Mouse (Mus musculus) C2C12 (cell line): Measurements from ENCODE around the gene Lamc2. TPM values are rescaled to one million over a fixed set of nuclear protein-coding genes. Genes with fewer than 3 reads are reported as not detected.

Experiments used
- H3K27me3 ChIP-seq: one replicate; pipeline ENCODE4 v1.6.1; 2011; ENCODE audit not compliant: control insufficient read depth, insufficient read depth, insufficient read length
- H3K36me3 ChIP-seq: one replicate; pipeline ENCODE4 v1.6.1; 2011; ENCODE audit not compliant: control insufficient read depth, insufficient read depth
- H3K4me3 ChIP-seq: one replicate; pipeline ENCODE4 v1.5.1; 2011; ENCODE audit warnings: mild to moderate bottlenecking, control low read depth; ENCODE audit not compliant: poor library complexity, insufficient read depth, severe bottlenecking
- H3K79me2 ChIP-seq: one replicate; pipeline ENCODE4 v1.6.1; 2011; ENCODE audit not compliant: control insufficient read depth, insufficient read depth
- H3K79me3 ChIP-seq: one replicate; pipeline ENCODE4 v1.6.1; 2011; ENCODE audit warnings: low read depth, control low read depth
- H3ac ChIP-seq: one replicate; pipeline ENCODE3; 2011; ENCODE audit warnings: low read depth; ENCODE audit not compliant: control insufficient read depth, insufficient read length
- CEBPB ChIP-seq: IDR thresholded peaks from one replicate; pipeline ENCODE4 v1.6.1; 2011; ENCODE audit warnings: low read depth, mild to moderate bottlenecking, control low read depth, moderate library complexity
- CTCF ChIP-seq: IDR thresholded peaks from one replicate; pipeline ENCODE4 v1.5.1; 2011; ENCODE audit not compliant: control insufficient read depth, insufficient read depth, insufficient read length
- FOSL1 ChIP-seq: IDR thresholded peaks from one replicate; pipeline ENCODE4 v1.8.0; 2011; ENCODE audit warnings: mild to moderate bottlenecking, low read length; ENCODE audit not compliant: poor library complexity, insufficient read depth, severe bottlenecking
- MAX ChIP-seq: IDR thresholded peaks from one replicate; pipeline ENCODE4 v1.6.1; 2011; ENCODE audit warnings: mild to moderate bottlenecking, control low read depth
- MYOD1 ChIP-seq: IDR thresholded peaks from one replicate; pipeline ENCODE4 v1.6.1; 2011; ENCODE audit warnings: low read depth; ENCODE audit not compliant: control insufficient read depth, insufficient read length
- MYOG ChIP-seq: IDR thresholded peaks from one replicate; pipeline ENCODE4 v1.6.1; 2011; ENCODE audit not compliant: control insufficient read depth, insufficient read length; ENCODE audit errors: extremely low read depth
- USF1 ChIP-seq: IDR thresholded peaks from one replicate; pipeline ENCODE4 v1.6.1; 2011; ENCODE audit warnings: low read depth, mild to moderate bottlenecking, control low read depth, moderate library complexity
- polyA plus RNA-seq: library from polyadenylated mRNA; unstranded; fragments of >200 nt; fragmentation: generic; extraction: Trizol; gene quantifications from one replicate; pipeline ENCODE4 v1.2.1, GENCODE M21; 2012; ENCODE audit warnings: missing spikeins

Gene Lamc2
- polyA plus RNA-seq, 1 experiment: 5.4 TPM

DNA sequence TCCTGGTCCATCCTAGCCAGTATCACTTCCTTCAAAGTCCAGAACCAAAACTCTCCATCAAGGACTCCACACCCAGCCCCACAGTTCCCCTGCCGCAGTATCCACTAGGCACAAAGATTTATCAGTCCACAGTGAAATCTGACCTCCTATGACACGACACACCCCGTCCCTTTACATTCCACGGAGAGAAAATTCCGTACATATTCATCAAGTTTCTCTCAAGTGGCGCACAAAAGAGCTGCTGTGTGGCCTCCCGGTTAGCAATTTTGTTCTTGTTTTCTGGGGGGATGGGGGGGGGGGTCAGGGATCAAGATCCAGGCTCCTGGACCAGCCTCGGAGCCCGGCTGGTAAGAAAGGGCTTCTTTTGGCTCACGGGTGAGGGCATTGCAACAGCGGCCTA, 87.7 kb downstream of the Lamc2 start:
- Histone ChIP-seq H3ac (no peak overlapping the region), H3K79me2 (no peaks in the 10 kb centered on the region), H3K36me3 (no peaks in the 10 kb centered on the region), H3K4me3 (no peak overlapping the region), H3K79me3 (no peaks in the 10 kb centered on the region), H3K27me3 (no peaks in the 10 kb centered on the region)
- no peak for TF ChIP-seq MYOD1
- TF ChIP-seq MAX: no peak
- TF ChIP-seq FOSL1: no peak
- no peak for TF ChIP-seq MYOG
- TF ChIP-seq USF1: no peak
- TF ChIP-seq CEBPB: no peak
- no peak for TF ChIP-seq CTCF

- no peaks in the 10 kb centered on the region for H3K79me2 ChIP-seq
- no peaks in the 10 kb centered on the region for H3K36me3 ChIP-seq
- H3K27me3 ChIP-seq: no peaks in the 10 kb centered on the region
- H3ac ChIP-seq: no peak overlapping the region
- TF ChIP-seq CEBPB: no peak
- no peak for TF ChIP-seq USF1
- no peak for TF ChIP-seq FOSL1
- no peak for TF ChIP-seq CTCF
- no peak for TF ChIP-seq MYOG
- TF ChIP-seq MYOD1: no peak
- TF ChIP-seq MAX: no peak
- no peaks in the 10 kb centered on the region for H3K79me3 ChIP-seq
- H3K4me3 ChIP-seq: no peak overlapping the region
Observed at GRCm38 (mm10) chr1:153097017-153097675, 89.1 kb downstream of the Lamc2 start.

DNA sequence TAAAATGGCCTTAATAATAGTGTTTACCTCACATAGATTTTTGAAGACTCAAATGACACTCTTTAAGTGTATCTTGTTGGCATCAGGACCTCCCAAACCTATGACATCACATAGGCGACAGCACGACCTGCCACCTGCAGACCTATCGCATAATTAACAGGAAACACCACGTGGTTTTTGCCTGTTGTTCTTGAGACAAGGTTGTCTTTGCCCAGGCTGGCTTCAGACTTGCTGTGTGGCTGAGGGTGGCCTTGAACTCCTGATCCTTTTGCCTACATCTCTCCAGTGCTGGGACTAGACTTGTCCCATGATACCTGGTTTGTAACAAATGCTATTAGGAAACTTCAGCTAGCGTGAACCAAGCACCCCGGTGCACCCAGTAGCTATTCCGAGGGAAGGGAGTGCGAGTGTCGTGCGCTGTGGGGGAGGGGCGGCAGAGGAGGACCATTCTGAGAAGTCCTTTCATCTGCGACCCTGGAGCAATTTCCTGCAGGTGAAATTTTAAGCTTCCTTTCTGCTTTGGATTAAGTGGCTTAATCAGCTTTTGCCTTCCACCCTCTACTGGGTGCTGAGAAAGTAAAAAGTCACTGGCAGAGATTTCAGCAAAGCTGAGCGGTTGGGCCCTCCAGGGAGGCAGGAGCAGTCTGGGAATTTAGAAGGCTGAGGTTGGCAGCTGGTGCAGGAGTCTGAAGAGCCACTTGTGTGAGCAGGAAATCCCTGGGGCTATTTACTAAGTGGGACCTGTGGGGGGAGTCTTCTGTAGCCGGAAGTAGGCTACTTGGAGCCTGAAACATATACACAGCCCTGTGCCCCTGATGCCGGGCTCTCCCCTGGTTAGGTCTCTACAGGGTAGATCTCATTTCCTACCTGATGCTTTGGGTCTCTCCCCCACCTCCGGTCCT, 90.2 kb downstream of the Lamc2 start:
- Histone ChIP-seq H3K36me3 (no peaks in the 10 kb centered on the region), H3K79me3 (no peaks in the 10 kb centered on the region), H3K27me3 (no peaks in the 10 kb centered on the region), H3ac (no peak overlapping the region), H3K79me2 (no peaks in the 10 kb centered on the region), H3K4me3 (no peak overlapping the region)
- no peak for TF ChIP-seq USF1
- TF ChIP-seq CEBPB: no peak
- no peak for TF ChIP-seq FOSL1
- no peak for TF ChIP-seq CTCF
- TF ChIP-seq MAX: no peak
- no peak for TF ChIP-seq MYOG
- TF ChIP-seq MYOD1: no peak

DNA sequence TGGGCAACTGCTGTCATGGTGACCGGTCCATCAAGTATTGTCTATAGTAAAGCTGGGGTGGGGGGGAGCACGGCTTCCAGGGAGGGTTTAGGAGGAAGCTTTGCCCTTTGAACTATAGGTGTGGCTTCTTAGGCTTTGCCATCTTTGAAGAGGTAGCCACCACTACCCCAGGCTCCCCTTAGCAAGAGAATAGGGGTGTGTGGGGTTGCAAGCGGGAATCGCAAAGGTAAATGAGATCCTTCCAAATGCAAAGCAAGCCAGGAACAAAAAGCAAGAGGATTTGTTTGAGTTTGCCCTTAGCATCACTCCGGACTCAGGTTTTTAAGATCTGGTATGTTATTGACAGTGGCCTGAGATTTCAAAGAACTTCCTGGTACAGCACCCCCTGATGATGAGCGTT, 90.9 kb downstream of the Lamc2 start:
- no peak overlapping the region for H3K4me3 ChIP-seq
- no peak overlapping the region for H3ac ChIP-seq
- H3K79me3 ChIP-seq: no peaks in the 10 kb centered on the region
- H3K79me2 ChIP-seq: no peaks in the 10 kb centered on the region
- H3K27me3 ChIP-seq: no peaks in the 10 kb centered on the region
- no peaks in the 10 kb centered on the region for H3K36me3 ChIP-seq
- TF ChIP-seq USF1 (no peak), MYOG (no peak), MYOD1 (no peak), MAX (no peak), FOSL1 (no peak), CEBPB (no peak), CTCF (no peak)

GRCm38 (mm10) chr1:153094226-153095076, 91.8 kb downstream of the Lamc2 start:
- Histone ChIP-seq H3K27me3 (no peaks in the 10 kb centered on the region), H3K79me3 (no peaks in the 10 kb centered on the region), H3ac (no peak overlapping the region), H3K4me3 (no peak overlapping the region), H3K79me2 (no peaks in the 10 kb centered on the region), H3K36me3 (no peaks in the 10 kb centered on the region)
- TF ChIP-seq CTCF (no peak), CEBPB (no peak), FOSL1 (no peak), USF1 (no peak), MYOD1 (no peak), MAX (no peak), MYOG (no peak)
